Mouse (Mus musculus) layer of hippocampus, adult 11-12 months (tissue): ENCODE data around the gene Tmem47.

Experiments used
- DNase-seq: peaks from one replicate; pipeline ENCODE4 v3.0.0; 2022; ENCODE audit warnings: low spot score

Gene Tmem47

GRCm38 (mm10) chrX:81070210-81070803, at the start of gene Tmem47:
Gene Tmem47, plus strand, starts transcription at chrX:81070698.
- DNase-seq = peak; percentile 53

DNA sequence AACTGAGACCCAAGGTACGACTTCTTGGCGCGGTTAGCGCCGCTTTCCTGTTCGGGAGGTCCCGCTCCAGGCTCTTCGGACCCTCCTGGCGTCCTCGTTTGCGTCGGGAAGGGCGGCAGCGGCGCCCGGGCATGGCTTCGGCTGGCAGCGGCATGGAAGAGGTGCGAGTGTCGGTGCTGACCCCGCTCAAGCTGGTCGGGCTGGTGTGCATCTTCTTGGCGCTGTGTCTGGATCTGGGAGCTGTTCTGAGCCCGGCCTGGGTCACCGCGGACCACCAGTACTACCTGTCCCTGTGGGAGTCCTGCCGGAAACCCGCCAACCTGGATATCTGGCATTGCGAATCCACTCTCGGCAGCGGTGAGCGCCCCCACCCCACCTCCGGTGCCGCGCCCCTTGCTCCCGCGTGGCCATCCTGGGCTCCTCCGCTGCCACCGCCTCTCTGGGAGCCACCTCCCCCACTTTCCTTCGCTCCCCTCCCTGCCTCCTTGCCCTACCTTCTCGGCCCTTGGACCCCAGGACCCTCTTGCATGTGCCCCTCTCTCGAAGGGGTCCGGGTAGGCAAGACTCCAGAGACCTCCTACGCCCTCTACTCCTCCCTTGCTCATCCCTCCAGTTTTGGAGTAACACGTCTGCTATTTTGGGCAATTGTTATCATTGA, 435 bp downstream of the Tmem47 start:
- DNase-seq = peak; percentile 4

DNA sequence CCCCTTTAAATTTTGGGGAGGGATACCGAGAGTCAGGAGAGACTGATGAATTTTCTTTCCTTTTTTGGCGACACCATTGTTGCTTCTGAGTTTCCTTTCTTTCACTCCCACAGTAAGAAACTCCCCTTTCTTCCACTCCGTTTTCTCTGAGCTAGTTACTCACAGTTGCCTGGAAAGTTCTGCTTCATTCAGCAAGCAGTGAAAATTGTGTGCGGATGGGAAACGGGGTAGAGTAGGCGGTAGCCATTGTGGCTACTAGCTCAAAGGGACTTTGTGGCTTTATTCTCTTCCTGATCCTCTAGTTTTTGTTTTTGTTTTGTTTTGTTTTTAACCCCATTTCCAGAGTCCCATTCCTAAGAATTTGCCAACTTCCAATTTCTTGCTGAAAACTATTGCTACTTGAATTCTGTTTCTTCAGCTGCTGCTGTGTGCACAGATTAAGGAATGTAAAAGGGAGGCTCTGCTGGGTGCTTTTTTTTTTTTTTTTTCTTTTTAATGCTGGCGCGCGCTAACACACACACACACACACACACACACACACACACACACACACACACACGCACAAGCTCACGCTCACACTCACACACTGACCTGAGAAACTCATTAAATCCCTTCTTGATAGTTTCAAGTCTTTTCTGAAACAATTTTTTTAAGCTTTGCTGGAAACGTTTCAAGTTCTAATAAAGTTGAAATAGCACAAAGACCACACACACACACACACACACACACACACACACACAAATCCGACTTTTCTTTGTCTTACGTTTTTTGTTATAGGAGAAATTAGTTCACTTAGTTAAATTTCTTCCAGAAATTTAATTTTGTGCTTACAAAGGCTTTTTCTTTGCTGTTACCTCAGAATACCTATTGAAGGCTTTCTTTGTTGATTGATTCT, 1.5 kb downstream of the Tmem47 start:
- DNase-seq = no peak

DNA sequence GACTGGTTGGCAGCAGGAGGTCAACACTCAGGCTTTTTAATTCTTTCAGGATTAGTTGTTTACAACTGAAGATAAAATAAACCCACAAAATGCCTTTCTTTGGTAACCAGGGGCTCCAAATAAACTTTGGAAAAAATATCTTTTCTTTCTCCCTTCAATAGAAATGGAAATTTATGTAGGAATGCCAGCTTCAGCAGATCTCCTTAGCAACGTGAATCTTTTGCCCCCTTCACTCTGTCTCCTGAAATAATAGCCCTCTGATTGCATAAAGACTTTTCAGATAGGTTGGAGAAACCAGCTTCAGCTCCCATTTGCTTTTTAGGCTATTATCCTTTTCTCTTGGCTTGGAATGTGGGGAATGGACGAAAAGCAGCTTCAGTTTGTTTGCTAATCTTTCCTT, 2.2 kb downstream of the Tmem47 start:
- DNase-seq = no peak

- DNase-seq = no peak
These were observed 3.3 kb downstream of the Tmem47 start for GRCm38 (mm10) chrX:81073834-81074233.

GRCm38 (mm10) chrX:81078522-81078921, 8.0 kb downstream of the Tmem47 start:
- no peak for DNase-seq

GRCm38 (mm10) chrX:81080996-81081395, 10.5 kb downstream of the Tmem47 start:
- DNase-seq = no peak

GRCm38 (mm10) chrX:81085025-81085752, 14.7 kb downstream of the Tmem47 start:
- peak; percentile 64 for DNase-seq

- no peak for DNase-seq
These were observed 76.9 kb downstream of the Tmem47 start for GRCm38 (mm10) chrX:81147416-81147815.
